Mouse (Mus musculus) erythroblast, embryonic 14.5 days (primary cell): ENCODE data around the gene Rabgap1l.

ENCODE experiments used
- GATA1 ChIP-seq: IDR thresholded peaks from 2 replicates; pipeline ENCODE4 v1.6.1; 2012; ENCODE audit warnings: low read length, inconsistent platforms, mixed read lengths
- TAL1 ChIP-seq: IDR thresholded peaks from 3 replicates; pipeline ENCODE4 v1.6.1; 2012; ENCODE audit warnings: low read length, inconsistent platforms, mixed read lengths

DNA sequence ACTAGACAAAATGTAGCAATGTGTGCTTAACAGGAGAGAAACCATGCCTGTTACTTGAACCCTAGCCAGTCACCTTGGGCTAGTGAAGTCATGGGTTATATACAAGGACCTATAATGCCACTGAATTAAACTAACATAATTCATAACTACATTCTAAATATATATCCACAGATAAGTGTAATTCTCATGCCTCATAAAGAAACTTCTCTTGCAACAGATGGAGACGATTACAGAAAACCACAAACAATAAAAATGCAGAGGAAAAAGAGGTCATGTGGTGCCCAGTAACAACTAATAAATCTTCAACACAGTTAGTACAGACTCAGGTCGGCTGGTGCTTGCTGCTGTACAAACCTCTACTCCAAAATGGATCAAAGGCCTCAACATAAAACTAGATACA, 174.8 kb downstream of the Rabgap1l start:
- no peak for TF ChIP-seq TAL1
- no peak for TF ChIP-seq GATA1
